Mouse (Mus musculus) retina, adult 2 months (tissue): Measurements from ENCODE around the gene Mex3b.
A peak's percentile ranks its signal among the peaks of the same experiment; 100 is the strongest.

ENCODE experiments used
- DNase-seq: peaks from one replicate; pipeline ENCODE4 v3.0.0-alpha.2; 2012; ENCODE audit warnings: low read depth, low spot score

The Mex3b gene

DNA sequence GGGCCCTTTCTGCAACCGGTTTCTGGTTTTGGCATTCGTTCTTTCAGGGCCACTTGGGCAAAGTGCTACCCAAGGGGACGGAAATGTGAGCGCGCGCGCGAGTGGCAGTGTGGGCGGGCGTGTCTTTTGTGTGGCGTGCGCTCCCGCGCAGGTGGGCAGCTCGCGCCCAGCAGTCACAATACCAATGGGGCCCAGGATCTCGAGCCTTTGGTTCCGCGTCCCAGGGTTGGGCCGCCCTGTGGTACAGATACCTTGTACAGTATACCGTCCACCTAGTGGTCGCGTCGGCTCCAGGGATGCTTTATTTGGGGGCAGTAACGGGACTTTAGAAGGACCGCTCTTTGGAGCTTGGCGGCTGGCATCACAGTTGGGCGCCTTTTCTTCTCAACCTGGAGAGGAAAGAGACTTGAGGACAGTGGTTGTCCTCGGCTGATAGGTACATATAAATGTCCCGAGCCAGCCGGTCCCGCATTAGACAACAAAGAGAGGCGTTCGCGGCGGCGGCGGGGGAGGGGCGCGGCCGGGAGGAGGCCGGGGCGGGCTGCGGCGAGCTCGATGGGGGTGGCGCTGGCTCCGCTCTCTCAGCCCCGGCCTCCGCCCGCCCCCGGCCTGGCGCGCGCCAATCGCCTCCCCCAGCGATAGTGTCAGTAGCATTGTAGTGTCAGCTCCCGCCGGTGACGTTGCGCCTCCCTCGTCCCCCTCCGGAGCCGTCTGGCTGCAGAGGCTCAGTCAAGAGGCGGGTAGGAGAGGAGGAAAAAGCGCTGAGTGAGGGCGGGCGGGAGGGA, 455 bp upstream of the Mex3b start:
- peak; percentile 86 for DNase-seq

GRCm38 (mm10) chr7:82868309-82869230, 1.4 kb downstream of the Mex3b start:
- no peak for DNase-seq

DNA sequence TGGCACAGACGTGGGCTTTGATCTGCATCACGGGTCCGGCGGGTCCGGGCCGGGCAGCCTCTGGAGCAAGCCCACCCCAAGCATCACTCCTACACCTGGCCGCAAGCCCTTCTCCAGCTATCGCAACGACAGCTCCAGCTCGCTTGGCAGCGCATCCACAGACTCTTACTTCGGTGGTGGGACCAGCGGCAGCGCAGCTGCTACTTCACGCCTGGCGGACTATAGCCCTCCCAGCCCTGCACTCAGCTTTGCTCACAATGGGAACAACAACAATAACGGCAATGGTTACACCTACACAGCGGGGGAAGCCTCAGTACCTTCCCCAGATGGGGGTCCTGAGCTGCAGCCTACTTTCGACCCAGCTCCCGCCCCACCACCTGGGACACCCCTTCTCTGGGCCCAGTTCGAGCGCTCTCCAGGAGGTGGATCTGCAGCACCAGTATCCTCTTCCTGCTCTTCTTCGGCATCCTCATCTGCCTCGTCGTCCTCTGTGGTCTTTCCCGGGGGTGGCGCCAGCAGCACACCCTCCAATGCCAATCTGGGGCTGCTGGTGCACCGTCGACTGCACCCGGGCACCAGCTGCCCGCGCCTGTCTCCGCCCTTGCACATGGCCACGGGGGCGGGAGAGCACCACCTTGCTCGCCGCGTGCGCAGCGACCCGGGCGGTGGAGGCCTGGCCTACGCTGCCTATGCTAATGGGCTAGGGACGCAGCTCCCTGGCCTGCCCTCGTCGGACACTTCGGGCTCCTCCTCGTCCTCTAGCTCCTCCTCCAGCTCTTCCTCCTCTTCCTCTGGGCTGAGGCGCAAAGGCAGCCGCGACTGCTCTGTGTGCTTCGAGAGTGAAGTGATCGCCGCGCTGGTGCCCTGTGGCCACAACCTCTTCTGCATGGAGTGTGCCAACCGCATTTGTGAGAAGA, 2.4 kb downstream of the Mex3b start:
- DNase-seq: no peak

GRCm38 (mm10) chr7:82870148-82870513, 3.0 kb downstream of the Mex3b start:
- DNase-seq: no peak

GRCm38 (mm10) chr7:82876551-82876950, 9.4 kb downstream of the Mex3b start:
- DNase-seq: no peak

GRCm38 (mm10) chr7:82880016-82880415, 12.9 kb downstream of the Mex3b start:
- no peak for DNase-seq

- DNase-seq: no peak
Measured at GRCm38 (mm10) chr7:82880700-82881099, 13.6 kb downstream of the Mex3b start.

- no peak for DNase-seq
Measured at GRCm38 (mm10) chr7:82890317-82890850, 23.3 kb downstream of the Mex3b start.

DNA sequence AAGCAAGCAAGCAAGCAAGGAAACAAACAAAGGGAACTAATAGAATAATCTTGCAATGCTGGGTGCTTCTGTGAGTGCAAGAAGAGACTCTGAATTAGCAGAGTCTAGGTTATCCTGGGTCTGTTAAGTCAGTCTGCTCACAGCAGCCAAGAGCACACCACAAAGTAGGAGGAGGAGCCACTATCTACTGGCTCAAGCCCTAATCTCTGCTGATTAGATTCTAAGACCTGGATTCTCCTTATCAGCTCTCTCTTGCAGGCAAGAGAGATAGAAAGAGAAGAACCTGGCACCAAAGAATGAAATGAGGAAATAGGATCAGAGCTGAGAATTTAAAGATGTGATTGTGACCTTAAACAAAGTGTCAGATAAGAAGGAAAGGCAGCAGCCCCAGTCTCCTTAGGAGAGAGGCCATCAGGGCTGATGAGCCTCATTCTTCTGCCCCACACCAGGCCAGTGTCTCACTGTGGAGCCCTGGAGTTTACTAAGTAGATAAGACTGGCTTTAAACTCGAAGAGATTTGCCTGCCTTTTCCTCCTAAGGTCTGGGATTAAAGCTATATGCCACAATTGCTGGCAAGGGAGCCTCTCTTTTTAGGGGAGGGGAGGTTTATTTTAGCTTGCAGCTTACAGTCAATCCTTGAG, 23.9 kb downstream of the Mex3b start:
- DNase-seq: no peak

GRCm38 (mm10) chr7:82894366-82894765, 27.2 kb downstream of the Mex3b start:
- no peak for DNase-seq

GRCm38 (mm10) chr7:82895606-82896005, 28.5 kb downstream of the Mex3b start:
- no peak for DNase-seq

DNA sequence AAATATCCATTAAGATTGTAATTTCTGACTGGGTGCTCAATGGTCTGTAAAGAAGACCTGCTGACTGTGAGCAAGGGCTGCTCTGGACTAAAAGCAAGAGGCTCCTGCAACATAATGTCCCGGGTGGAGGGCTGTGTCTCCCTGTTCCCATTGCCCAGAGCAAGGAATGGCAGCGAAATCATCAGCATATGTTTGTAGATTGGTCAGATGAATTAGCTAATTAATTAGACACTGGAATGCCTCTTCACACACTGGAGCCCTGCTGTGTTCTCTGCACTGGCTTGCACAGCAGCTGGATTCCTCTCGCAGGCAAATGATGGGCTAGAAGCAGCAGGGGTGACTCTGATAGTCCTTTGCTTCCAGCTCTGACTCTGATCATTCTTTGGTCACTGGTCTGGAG, 29.6 kb downstream of the Mex3b start:
- no peak for DNase-seq

DNA sequence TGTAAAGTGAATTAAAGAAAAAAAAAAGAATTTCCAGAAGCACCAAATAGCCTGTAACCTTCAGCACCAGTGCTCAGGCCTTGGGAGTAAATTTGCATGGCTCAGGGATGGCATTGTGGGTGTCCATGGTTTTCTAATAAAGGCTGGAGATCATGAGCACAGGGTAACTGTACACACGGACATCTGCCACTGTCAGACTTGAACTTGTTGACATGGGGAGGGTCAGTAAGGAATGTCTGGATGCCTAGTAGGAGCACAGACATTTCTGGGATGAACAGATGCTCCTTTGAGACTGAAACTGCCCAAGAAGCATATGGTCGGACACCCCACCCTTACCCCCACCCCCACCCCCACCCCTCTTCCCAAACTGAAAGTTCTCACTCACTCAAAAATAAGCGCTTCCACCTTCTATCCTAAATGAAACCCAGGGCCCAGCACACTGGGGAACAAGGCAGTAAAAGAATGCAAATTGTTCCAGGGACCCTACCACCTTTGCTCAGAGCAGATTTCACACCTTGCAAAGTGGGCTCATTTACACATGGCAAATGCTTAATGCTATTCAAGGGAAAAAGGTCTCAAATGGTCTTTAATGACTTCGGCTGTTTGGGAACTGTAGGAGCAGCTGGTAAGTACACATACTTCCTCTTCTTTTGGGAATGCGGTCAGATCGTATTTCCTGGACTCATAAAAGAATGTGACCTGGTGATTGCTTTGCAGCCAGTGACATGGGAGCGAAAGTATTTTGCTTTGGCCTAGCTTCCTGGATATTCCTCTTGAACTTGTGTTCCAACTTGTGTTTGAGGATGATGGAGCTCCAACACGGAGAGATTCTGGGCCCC, 32.5 kb downstream of the Mex3b start:
- DNase-seq: no peak

GRCm38 (mm10) chr7:82903006-82903405, 35.9 kb downstream of the Mex3b start:
- DNase-seq: no peak

- DNase-seq: no peak
Measured at GRCm38 (mm10) chr7:82905527-82905926, 38.4 kb downstream of the Mex3b start.

GRCm38 (mm10) chr7:82907081-82907480, 39.9 kb downstream of the Mex3b start:
- no peak for DNase-seq

DNA sequence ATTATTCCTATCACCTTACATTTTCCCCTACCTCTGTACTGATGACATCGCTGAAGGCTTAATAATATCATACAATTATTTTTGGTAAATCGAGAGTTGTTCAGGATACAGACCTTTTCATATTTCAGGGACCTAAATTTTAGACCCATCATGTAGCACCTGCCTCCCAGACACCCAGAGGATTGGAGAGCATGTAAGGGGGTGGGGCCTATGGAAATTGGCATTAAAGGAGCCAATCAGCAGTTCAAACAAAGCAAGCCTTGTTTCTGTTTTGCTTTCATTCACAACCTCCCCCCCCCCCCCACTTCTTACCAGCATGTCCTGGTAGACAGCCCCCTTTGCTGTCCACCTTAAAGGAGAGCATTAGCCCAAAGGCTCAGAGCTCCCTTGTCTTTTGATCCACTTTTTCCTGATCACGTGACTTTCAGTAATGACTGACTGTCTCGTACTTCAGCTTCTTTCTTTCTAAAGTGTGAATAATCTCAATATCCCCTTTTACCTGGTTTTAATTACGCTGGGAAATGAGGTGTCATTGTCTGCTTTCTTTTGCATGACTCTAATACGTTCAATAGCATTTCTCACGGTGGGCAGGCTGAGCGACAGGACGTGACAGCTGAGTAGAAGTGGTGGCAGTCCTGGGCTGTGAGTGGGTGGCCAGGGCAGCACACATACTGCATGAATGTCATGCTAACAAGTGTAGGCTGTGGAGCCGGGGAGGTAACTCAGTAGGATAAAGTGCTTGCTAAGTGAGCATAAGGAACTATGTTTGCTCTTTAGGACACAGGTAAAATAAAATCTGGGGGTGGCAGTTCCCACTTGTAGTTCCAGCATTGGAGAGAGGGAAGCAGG, 43.6 kb downstream of the Mex3b start:
- DNase-seq: no peak

- DNase-seq: no peak
Measured at GRCm38 (mm10) chr7:82911501-82911900, 44.4 kb downstream of the Mex3b start.

DNA sequence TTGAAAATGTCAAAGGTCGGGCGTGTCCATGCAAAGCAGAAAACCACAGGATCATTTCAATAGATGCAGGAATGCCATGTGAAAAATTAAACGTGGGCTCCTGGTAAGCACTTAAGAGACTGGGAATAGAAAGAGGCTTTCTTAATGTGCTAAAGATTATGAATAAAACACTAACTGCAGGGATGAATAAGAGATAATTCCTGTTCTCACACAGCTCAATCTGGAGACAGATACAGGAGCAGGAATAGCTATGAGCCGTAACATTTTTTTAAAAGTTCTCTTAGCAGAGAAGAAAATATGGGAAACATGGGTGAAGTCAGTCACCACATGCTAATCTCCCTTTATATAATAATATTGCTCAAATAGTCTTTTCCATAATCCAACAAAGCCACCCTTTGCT, 47.2 kb downstream of the Mex3b start:
- no peak for DNase-seq
